Mouse (Mus musculus) small intestine, adult 2 months (tissue): Measurements from ENCODE around the gene Papola. TPM values are rescaled to one million over a fixed set of nuclear protein-coding genes. Genes with fewer than 3 reads are reported as not detected.

ENCODE experiments used
- H3K27ac ChIP-seq: fragments of 200-500 bp; 2 replicates; pipeline ENCODE4 v1.5.1; 2012; ENCODE audit warnings: low read depth, low read length, control low read depth, inconsistent platforms; ENCODE audit not compliant: insufficient read depth
- H3K27me3 ChIP-seq: fragments of 200-500 bp; 2 replicates; pipeline ENCODE4 v1.6.1; 2012; ENCODE audit warnings: mild to moderate bottlenecking, moderate library complexity, low read length, inconsistent platforms; ENCODE audit not compliant: control insufficient read depth, insufficient read depth
- H3K36me3 ChIP-seq: fragments of 200-500 bp; 2 replicates; pipeline ENCODE4 v1.6.1; 2012; ENCODE audit warnings: mild to moderate bottlenecking, low read length, control low read depth, inconsistent platforms; ENCODE audit not compliant: control insufficient read depth, insufficient read depth
- H3K4me1 ChIP-seq: fragments of 200-500 bp; 2 replicates; pipeline ENCODE4 v1.6.1; 2012; ENCODE audit warnings: low read length, inconsistent platforms, mixed read lengths; ENCODE audit not compliant: control insufficient read depth, insufficient read depth, insufficient read length
- H3K4me3 ChIP-seq: fragments of 200-500 bp; 2 replicates; pipeline ENCODE4 v1.5.1; 2012; ENCODE audit warnings: low read depth, mild to moderate bottlenecking, control low read depth, inconsistent platforms, low read length, moderate library complexity
- CTCF ChIP-seq: fragments of 200-500 bp; IDR thresholded peaks from 2 replicates; pipeline ENCODE4 v1.5.1; 2012; ENCODE audit warnings: low read depth, mild to moderate bottlenecking, control low read depth, inconsistent platforms, low read length, moderate library complexity, mixed read lengths; ENCODE audit not compliant: insufficient replicate concordance, insufficient read length; ENCODE audit errors: extremely low read depth
- POLR2A ChIP-seq: fragments of 200-500 bp; IDR thresholded peaks from 2 replicates; pipeline ENCODE4 v1.6.1; 2012; ENCODE audit warnings: low read depth, mild to moderate bottlenecking, control low read depth, inconsistent platforms, low read length, moderate library complexity
- WGBS: fragments of 180-500 bp; shearing (Covaris S2); methylation state at CpG from one replicate; pipeline ENCODE4 v1.1.7; 2018; 5-methylcytosine and 5-hydroxymethylcytosine counted together
- polyA plus RNA-seq: library from polyadenylated mRNA; depleted of rRNA; stranded (reverse); fragments of >200 nt; gene quantifications from 2 replicates; pipeline ENCODE4 v1.2.3, GENCODE M21; 2012

The Papola gene
- polyA plus RNA-seq, 1 experiment: 61.3 TPM

- Histone ChIP-seq H3K4me3 (no peak overlapping the region), H3K4me1 (no peaks in the 10 kb centered on the region), H3K27ac (no peak overlapping the region), H3K27me3 (no peaks in the 10 kb centered on the region), H3K36me3 (no peaks in the 10 kb centered on the region)
- WGBS: 71% methylated on average over 5 of the region's 5 CpGs
- TF ChIP-seq CTCF: no peak
- no peak for TF ChIP-seq POLR2A
Observed at GRCm38 (mm10) chr12:105857902-105858640, 73.6 kb downstream of the Papola start.

- H3K27ac ChIP-seq: no peak overlapping the region
- TF ChIP-seq POLR2A (no peak), CTCF (no peak)
- H3K4me1 ChIP-seq: no peaks in the 10 kb centered on the region
- H3K4me3 ChIP-seq: no peak overlapping the region
- H3K36me3 ChIP-seq: no peaks in the 10 kb centered on the region
- 78% methylated on average over 6 of the region's 6 CpGs for WGBS
- no peaks in the 10 kb centered on the region for H3K27me3 ChIP-seq
Observed at GRCm38 (mm10) chr12:105862072-105862471, 77.6 kb downstream of the Papola start.

GRCm38 (mm10) chr12:105862607-105863006 lies 78.1 kb downstream of the Papola start:
- no peaks in the 10 kb centered on the region for H3K36me3 ChIP-seq
- 81% methylated on average over 22 of the region's 22 CpGs for WGBS
- H3K4me1 ChIP-seq: no peaks in the 10 kb centered on the region
- no peaks in the 10 kb centered on the region for H3K27me3 ChIP-seq
- no peak overlapping the region for H3K27ac ChIP-seq
- TF ChIP-seq CTCF (no peak), POLR2A (no peak)
- H3K4me3 ChIP-seq: no peak overlapping the region

- H3K36me3 ChIP-seq: no peaks in the 10 kb centered on the region
- no peak for TF ChIP-seq CTCF
- TF ChIP-seq POLR2A: no peak
- 86% methylated on average over 11 of the region's 11 CpGs for WGBS
- H3K27me3 ChIP-seq: no peaks in the 10 kb centered on the region
- no peak overlapping the region for H3K27ac ChIP-seq
- no peaks in the 10 kb centered on the region for H3K4me1 ChIP-seq
- no peak overlapping the region for H3K4me3 ChIP-seq
Observed at GRCm38 (mm10) chr12:105863436-105863835, 78.9 kb downstream of the Papola start.

GRCm38 (mm10) chr12:105867646-105868045 lies 83.2 kb downstream of the Papola start:
- peaks cover 4% of the 10 kb centered on the region; the same call in 1 of the 2 replicates for H3K4me1 ChIP-seq
- no peak overlapping the region for H3K4me3 ChIP-seq
- H3K27me3 ChIP-seq: no peaks in the 10 kb centered on the region
- no peaks in the 10 kb centered on the region for H3K36me3 ChIP-seq
- no peak overlapping the region for H3K27ac ChIP-seq
- TF ChIP-seq CTCF: no peak
- TF ChIP-seq POLR2A: no peak
- WGBS: 87% methylated on average over 2 of the region's 2 CpGs

- 22% methylated on average over 6 of the region's 6 CpGs for WGBS
- H3K36me3 ChIP-seq: no peaks in the 10 kb centered on the region
- H3K27me3 ChIP-seq: no peaks in the 10 kb centered on the region
- TF ChIP-seq POLR2A: no peak
- no peak for TF ChIP-seq CTCF
- peaks cover 4% of the 10 kb centered on the region; the same call in 1 of the 2 replicates for H3K4me1 ChIP-seq
- H3K27ac ChIP-seq: no peak overlapping the region
- H3K4me3 ChIP-seq: no peak overlapping the region
Observed at GRCm38 (mm10) chr12:105869242-105869641, 84.7 kb downstream of the Papola start.

GRCm38 (mm10) chr12:105869696-105870095 lies 85.2 kb downstream of the Papola start:
- no peak overlapping the region for H3K4me3 ChIP-seq
- H3K4me1 ChIP-seq: peaks cover 4% of the 10 kb centered on the region; the same call in 1 of the 2 replicates
- 23% methylated on average over 14 of the region's 14 CpGs for WGBS
- H3K27me3 ChIP-seq: no peaks in the 10 kb centered on the region
- no peaks in the 10 kb centered on the region for H3K36me3 ChIP-seq
- H3K27ac ChIP-seq: no peak overlapping the region
- TF ChIP-seq POLR2A (no peak), CTCF (no peak)
